ENCODE assay signal across 8 mouse cellular contexts in the genomic region with DNA sequence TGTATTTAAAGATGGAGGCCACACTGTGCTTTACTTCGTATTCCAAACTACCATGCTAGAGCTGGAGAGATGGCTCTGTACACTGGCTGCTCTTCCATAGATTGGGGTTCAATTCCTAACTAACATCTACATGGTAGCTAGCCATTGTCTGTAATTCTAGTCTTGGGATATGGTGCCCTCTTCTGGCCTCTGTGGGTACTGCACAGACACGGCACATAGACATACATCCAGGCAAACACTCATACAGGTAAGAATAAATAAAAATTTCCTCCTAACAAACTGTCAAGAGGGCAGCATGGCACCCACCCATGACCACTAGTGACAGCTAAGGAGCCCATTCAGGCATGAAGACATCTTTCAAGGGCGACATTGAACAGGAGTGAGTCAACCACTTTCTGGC. TPM values are rescaled to one million over a fixed set of nuclear protein-coding genes. Genes with fewer than 3 reads are reported as not detected.
DNase-seq lines count a peak whose midpoint lies in the region; ATAC-seq and TF ChIP-seq lines count a peak whose summit lies in the region.

No protein-coding gene starts in this region.

- no peaks in the 10 kb centered on the region for H3K9me3 ChIP-seq in intestine, embryonic 14.5 days (ENCODE audit: control insufficient read depth, low read length)

- TF ChIP-seq CTCF in cerebellum, adult 2 months (IDR thresholded peaks at IDR 0.05; ENCODE audit: borderline replicate concordance, insufficient read depth, low read depth, low read length), result peak; percentile 89

- H3K4me1 ChIP-seq in cerebellum, adult 2 months (ENCODE audit: control insufficient read depth, insufficient read depth, low read length), result no peaks in the 10 kb centered on the region
- no peaks in the 10 kb centered on the region for H3K4me1 ChIP-seq in intestine, embryonic 14.5 days (replicated peaks; ENCODE audit: control insufficient read depth, insufficient read depth, low read length)

- no peak for TF ChIP-seq POLR2A in cerebellum, adult 2 months (IDR thresholded peaks at IDR 0.05; ENCODE audit: borderline replicate concordance, insufficient read depth, low read length)

- H3K36me3 ChIP-seq in intestine, embryonic 14.5 days (ENCODE audit: control insufficient read depth, insufficient read depth, low read length), result peaks cover 71% of the 10 kb centered on the region

- no peak overlapping the region for H3K4me2 ChIP-seq in intestine, embryonic 14.5 days (ENCODE audit: low read length)

- no peak overlapping the region for H3K27ac ChIP-seq in cerebellum, adult 2 months (ENCODE audit: insufficient read depth, low read length)
- no peak overlapping the region for H3K27ac ChIP-seq in intestine, embryonic 14.5 days (ENCODE audit: low read depth)

- ATAC-seq in frontal cortex, adult (ENCODE audit: low TSS enrichment), result peak; percentile 73
- ATAC-seq in intestine, embryonic 14.5 days (replicated peaks; ENCODE audit: low FRiP score, low TSS enrichment, low read depth), result peak; percentile 48; the same call in 1 of the 2 replicates

- 11% methylated on average over 3 of the region's 3 CpGs for WGBS in cerebellum, adult 2 months
- 12% methylated on average over 3 of the region's 3 CpGs for WGBS in intestine, embryonic 14.5 days

- H3K9ac ChIP-seq in intestine, embryonic 14.5 days (ENCODE audit: low read length), result no peak overlapping the region

- no peak overlapping the region for H3K4me3 ChIP-seq in cerebellum, adult 2 months (replicated peaks; ENCODE audit: insufficient read depth, low read depth, low read length)
- no peak overlapping the region for H3K4me3 ChIP-seq in intestine, embryonic 14.5 days (ENCODE audit: low read depth, low read length)

- H3K27me3 ChIP-seq in cerebellum, adult 2 months (ENCODE audit: control insufficient read depth, insufficient read depth, low read length), result no peaks in the 10 kb centered on the region
- H3K27me3 ChIP-seq in intestine, embryonic 14.5 days (replicated peaks; ENCODE audit: control insufficient read depth, insufficient read depth, low read length), result no peaks in the 10 kb centered on the region

- DNase-seq in adrenal gland, adult (ENCODE audit: inconsistent age in 2 of 2, low spot score in 1 of 2), result peak; percentile 68 to 94
- no peak for DNase-seq in adrenal gland, adult 8-10 months
- DNase-seq in cerebellum, adult 2 months, result peak; percentile 70 to 83
- peak; percentile 98 for DNase-seq in intestine, embryonic 14.5 days (ENCODE audit: low spot score)
- peak; percentile 58 to 91 for DNase-seq in left cerebral cortex, adult 8-10 months (ENCODE audit: low spot score in 2 of 2)
- DNase-seq in mesoderm, embryonic 11.5 days (ENCODE audit: low read depth, low spot score), result peak; percentile 73
- peak; percentile 68 to 73 for DNase-seq in right cerebral cortex, postnatal 36 days (ENCODE audit: low spot score in 2 of 2)

RNA-seq across cellular contexts. Expression of gene Nrip2, which starts 12.0 kb away (rescaled TPM):
- 1 to 10 TPM; 2.5 to 3.0 (median 2.8) TPM for total RNA-seq in adrenal gland, adult 8-10 months (2022)
- 52.2 and 59.6 TPM in 2 replicates for polyA plus RNA-seq in cerebellum, adult 2 months (2012; rRNA removed)
- polyA plus RNA-seq in intestine, embryonic 14.5 days (2014; fragmentation: Nextera tagmentation; extraction: Ambion mirVana), result 6.1 and 6.6 TPM in 2 replicates
- 10 to 100 TPM; 11.6 to 14.2 (median 11.9) TPM for total RNA-seq in left cerebral cortex, adult 8-10 months (2022)

RNA-seq across cellular contexts. Expression of gene Itfg2, which starts 13.6 kb away (rescaled TPM):
- total RNA-seq in adrenal gland, adult 8-10 months (2022), result 10 to 100 TPM; 27.1 to 38.6 (median 34.9) TPM
- polyA plus RNA-seq in cerebellum, adult 2 months (2012; rRNA removed), result 48.1 and 52.5 TPM in 2 replicates
- 29.6 and 35.9 TPM in 2 replicates for polyA plus RNA-seq in intestine, embryonic 14.5 days (2014; fragmentation: Nextera tagmentation; extraction: Ambion mirVana)
- total RNA-seq in left cerebral cortex, adult 8-10 months (2022), result 10 to 100 TPM; 25.7 to 34.9 (median 29.0) TPM

RNA-seq across cellular contexts. Expression of gene Fkbp4, which starts 27.4 kb away (rescaled TPM):
- total RNA-seq in adrenal gland, adult 8-10 months (2022), result 100 to 1,000 TPM; 186 to 394 (median 267) TPM
- 249 and 256 TPM in 2 replicates for polyA plus RNA-seq in cerebellum, adult 2 months (2012; rRNA removed)
- polyA plus RNA-seq in intestine, embryonic 14.5 days (2014; fragmentation: Nextera tagmentation; extraction: Ambion mirVana), result 489 and 529 TPM in 2 replicates
- total RNA-seq in left cerebral cortex, adult 8-10 months (2022), result 100 to 1,000 TPM; 107 to 120 (median 113) TPM

RNA-seq across cellular contexts. Expression of gene Gm44596, which starts 35.8 kb away (rescaled TPM):
- total RNA-seq in adrenal gland, adult 8-10 months (2022), result not detected
- polyA plus RNA-seq in cerebellum, adult 2 months (2012; rRNA removed), result not detected in 2 replicates
- polyA plus RNA-seq in intestine, embryonic 14.5 days (2014; fragmentation: Nextera tagmentation; extraction: Ambion mirVana), result not detected in 2 replicates
- not detected for total RNA-seq in left cerebral cortex, adult 8-10 months (2022)

RNA-seq across cellular contexts. Expression of gene Tex52, which starts 35.9 kb away (rescaled TPM):
- total RNA-seq in adrenal gland, adult 8-10 months (2022), result not detected
- polyA plus RNA-seq in cerebellum, adult 2 months (2012; rRNA removed), result 5.4 and 8.0 TPM in 2 replicates
- polyA plus RNA-seq in intestine, embryonic 14.5 days (2014; fragmentation: Nextera tagmentation; extraction: Ambion mirVana), result 0.43 TPM in 1 of 2 replicates, not detected in the other
- total RNA-seq in left cerebral cortex, adult 8-10 months (2022), result 1 to 10 TPM; 1.6 to 2.3 (median 1.9) TPM
